Mouse (Mus musculus): ENCODE measurements around the gene Washc3. TPM values are rescaled to one million over a fixed set of nuclear protein-coding genes. Genes with fewer than 3 reads are reported as not detected.

Gene Washc3
- polyA plus RNA-seq, 1 experiment from 2014 or later: 64.1 TPM

DNA sequence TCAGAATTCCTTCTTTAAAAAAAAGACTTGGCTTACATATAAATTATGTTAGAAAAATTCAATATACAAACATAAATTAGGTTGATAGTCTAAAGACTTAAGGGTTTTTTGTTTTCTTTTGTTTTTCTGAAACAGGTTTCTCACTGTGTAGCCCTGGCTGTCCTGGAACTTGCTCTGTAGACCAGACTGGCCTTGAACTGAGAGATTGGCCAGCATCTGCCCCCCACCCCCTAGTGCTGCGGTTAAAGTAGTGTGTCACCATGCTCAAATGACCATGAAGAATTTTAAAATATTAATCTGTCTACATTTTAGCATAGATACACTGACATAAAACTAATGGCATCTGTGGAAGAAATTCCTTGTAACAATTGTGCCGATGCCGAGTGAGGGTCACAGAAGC lies 17.3 kb downstream of the Washc3 start:
- Histone ChIP-seq H3K9me3 (no peaks in the 10 kb centered on the region), H3K4me3 (replicated peaks) (no peak overlapping the region), H3K9ac (no peak overlapping the region), H3K27ac (no peak overlapping the region), H3K4me1 (no peaks in the 10 kb centered on the region), H3K36me3 (0 out of 2 replicates have a peak, but pooled peaks cover 7% of the 10 kb centered on the region), H3K27me3 (replicated peaks) (no peaks in the 10 kb centered on the region), H3K4me2 (no peak overlapping the region)
- no peak for ATAC-seq (ENCODE audit: insufficient read depth, low FRiP score, low read depth)
- 96% methylated on average over 3 of the region's 3 CpGs for WGBS

DNA sequence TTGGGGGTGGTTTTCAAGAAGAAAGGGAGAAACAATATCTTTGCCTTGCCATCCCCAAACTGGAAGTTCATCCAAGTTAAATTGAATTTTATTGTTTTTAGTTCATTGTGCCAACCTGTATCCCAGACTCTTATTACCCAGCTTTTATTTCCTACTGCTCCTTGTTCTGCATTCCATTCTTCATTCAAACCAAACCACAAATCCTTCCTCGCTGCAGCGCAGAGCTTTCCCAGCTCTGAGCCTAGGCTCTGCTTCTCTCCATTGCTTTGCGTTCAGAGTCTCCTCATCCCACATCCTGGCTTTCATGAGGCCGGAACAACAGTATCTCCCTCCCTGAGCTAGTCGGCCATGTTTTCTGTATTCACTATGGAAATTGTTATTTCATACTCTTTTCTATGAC lies 20.8 kb downstream of the Washc3 start:
- WGBS: 87% methylated on average over 5 of the region's 5 CpGs
- ATAC-seq (ENCODE audit: insufficient read depth, low FRiP score, low read depth): no peak
- H3K9ac ChIP-seq: no peak overlapping the region

DNA sequence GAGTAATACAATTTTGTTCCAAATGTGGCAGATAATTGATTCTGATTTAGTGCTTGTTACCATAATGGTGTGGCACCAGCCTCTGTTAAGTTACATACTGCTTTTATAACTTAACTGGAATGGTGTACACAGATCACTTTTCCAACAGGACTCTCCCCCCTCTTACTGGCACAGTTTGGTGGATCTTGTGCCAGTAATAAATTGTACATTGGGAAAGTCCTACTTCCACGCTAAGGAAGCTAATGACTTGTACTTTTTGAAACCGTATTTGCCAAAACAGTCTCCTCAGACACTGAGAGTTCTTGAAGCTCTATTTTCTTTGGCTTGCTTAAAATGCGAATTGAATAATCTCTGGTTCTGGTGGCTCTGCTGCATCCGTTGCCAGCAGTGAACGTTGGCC lies 24.5 kb downstream of the Washc3 start:
- ATAC-seq (ENCODE audit: insufficient read depth, low FRiP score, low read depth): no peak
- Histone ChIP-seq H3K4me3 (replicated peaks) (no peak overlapping the region), H3K9ac (no peak overlapping the region), H3K27me3 (replicated peaks) (no peaks in the 10 kb centered on the region), H3K27ac (no peak overlapping the region), H3K9me3 (no peaks in the 10 kb centered on the region), H3K4me2 (no peak overlapping the region), H3K36me3 (no peaks in the 10 kb centered on the region), H3K4me1 (no peaks in the 10 kb centered on the region)
- 89% methylated on average over 5 of the region's 5 CpGs for WGBS

More for the DNA sequence above, 20.8 kb downstream of the Washc3 start:
- no peak overlapping the region for H3K4me2 ChIP-seq
- H3K9me3 ChIP-seq: no peaks in the 10 kb centered on the region
- no peak overlapping the region for H3K4me3 ChIP-seq (replicated peaks)
- no peak overlapping the region for H3K27ac ChIP-seq
- H3K36me3 ChIP-seq: 0 out of 2 replicates have a peak, but pooled peaks cover 7% of the 10 kb centered on the region
- no peaks in the 10 kb centered on the region for H3K27me3 ChIP-seq (replicated peaks)
- H3K4me1 ChIP-seq: no peaks in the 10 kb centered on the region

DNA sequence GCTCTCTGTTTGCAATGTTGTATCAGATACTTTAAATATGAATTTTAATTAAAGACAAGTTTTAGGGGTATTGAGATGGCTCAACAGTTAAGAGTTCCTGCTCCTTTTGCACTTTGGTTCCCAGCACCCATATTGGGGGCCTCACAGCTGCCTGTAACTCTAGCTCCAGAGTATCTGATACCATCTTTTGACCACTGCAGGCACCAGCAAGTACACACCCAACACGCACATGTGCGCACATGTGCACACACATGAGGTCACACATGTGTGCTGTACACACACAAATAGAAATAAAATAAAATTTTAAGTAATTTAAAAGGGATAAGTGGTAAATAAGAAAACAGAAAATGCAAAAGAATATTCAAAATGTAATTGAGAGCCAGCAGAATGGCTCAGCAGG lies 27.1 kb downstream of the Washc3 start:
- Histone ChIP-seq H3K9me3 (no peaks in the 10 kb centered on the region), H3K27me3 (replicated peaks) (no peaks in the 10 kb centered on the region), H3K9ac (no peak overlapping the region), H3K4me1 (no peaks in the 10 kb centered on the region), H3K4me2 (no peak overlapping the region), H3K4me3 (replicated peaks) (no peak overlapping the region), H3K36me3 (no peaks in the 10 kb centered on the region), H3K27ac (no peak overlapping the region)
- ATAC-seq (ENCODE audit: insufficient read depth, low FRiP score, low read depth): no peak
- WGBS: 96% methylated on average over 2 of the region's 2 CpGs

DNA sequence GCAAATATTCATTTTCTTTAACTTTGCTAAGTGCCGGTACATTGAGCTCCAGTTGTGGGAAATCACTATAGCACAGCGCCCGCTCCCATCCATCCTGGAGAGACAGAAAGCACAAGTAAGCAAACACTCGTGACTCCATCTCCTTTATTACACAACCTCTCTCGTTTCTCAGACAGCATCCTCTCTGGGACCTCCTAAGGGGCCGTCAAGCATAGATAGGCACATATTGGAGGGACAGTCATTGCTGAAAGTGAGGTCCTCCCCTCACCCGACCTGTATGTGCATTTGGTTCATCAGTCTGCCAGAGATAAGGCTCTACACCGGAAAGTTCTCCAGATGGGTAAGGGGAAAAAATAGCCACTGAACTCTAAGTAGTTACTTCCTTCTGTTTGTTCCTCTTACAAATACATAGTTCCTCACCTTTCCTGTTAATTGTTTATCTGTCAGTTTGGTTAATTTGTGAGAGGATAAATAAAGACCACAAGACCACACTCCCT lies 27.7 kb downstream of the Washc3 start:
- Histone ChIP-seq H3K27me3 (replicated peaks) (no peaks in the 10 kb centered on the region), H3K9ac (no peak overlapping the region), H3K4me1 (no peaks in the 10 kb centered on the region), H3K27ac (no peak overlapping the region), H3K36me3 (no peaks in the 10 kb centered on the region), H3K4me2 (no peak overlapping the region), H3K4me3 (replicated peaks) (no peak overlapping the region), H3K9me3 (no peaks in the 10 kb centered on the region)
- no peak for ATAC-seq (ENCODE audit: insufficient read depth, low FRiP score, low read depth)
- 63% methylated on average over 8 of the region's 8 CpGs for WGBS

DNA sequence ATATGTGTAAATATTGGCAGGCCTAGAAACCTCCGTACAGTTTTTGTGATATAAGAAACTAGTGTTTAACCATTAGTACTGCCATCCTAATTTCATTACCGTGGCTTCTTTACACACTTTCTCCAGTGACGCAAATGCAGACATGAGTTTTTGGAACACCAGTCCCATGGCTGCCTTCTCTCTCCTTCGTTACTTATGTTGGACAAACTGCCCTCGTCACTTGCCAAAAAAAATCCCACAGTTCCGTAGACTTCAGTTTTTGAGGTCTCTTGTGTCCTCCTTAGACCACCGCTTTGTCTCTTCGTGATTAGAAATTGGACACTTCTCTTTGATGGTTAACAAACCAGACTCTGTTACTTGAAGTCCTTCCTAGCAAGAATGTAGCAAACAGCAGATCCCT lies 30.8 kb downstream of the Washc3 start:
- Histone ChIP-seq H3K9ac (no peak overlapping the region), H3K36me3 (peaks cover 9% of the 10 kb centered on the region; the same call in 1 of the 2 replicates), H3K4me3 (replicated peaks) (no peak overlapping the region), H3K27me3 (replicated peaks) (no peaks in the 10 kb centered on the region), H3K4me2 (no peak overlapping the region), H3K27ac (no peak overlapping the region), H3K9me3 (no peaks in the 10 kb centered on the region), H3K4me1 (no peaks in the 10 kb centered on the region)
- WGBS: 82% methylated on average over 8 of the region's 8 CpGs
- no peak for ATAC-seq (ENCODE audit: insufficient read depth, low FRiP score, low read depth)

DNA sequence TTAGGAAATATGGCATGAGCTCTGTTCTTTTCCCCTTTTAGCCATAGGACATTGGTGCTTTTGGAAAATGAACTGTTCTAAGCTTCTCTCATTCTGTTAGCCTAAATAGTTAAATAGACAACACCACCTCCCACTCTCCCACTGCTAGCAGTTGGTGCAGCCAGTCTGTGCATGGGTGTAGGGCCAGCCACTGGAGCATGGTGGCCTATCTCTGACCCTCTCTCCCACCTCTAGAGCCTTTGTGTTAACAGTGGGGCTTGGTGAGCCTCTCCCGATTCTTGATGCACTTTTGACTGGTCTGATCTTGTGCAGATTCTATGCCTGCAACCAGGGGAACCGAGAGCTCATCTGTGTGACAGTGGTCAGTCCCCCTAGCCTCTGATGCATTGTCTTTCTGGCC lies 31.9 kb downstream of the Washc3 start:
- ATAC-seq (ENCODE audit: insufficient read depth, low FRiP score, low read depth): no peak
- peaks cover 9% of the 10 kb centered on the region; the same call in 1 of the 2 replicates for H3K36me3 ChIP-seq
- H3K27ac ChIP-seq: no peak overlapping the region
- no peak overlapping the region for H3K9ac ChIP-seq
- no peaks in the 10 kb centered on the region for H3K27me3 ChIP-seq (replicated peaks)
- H3K4me3 ChIP-seq (replicated peaks): no peak overlapping the region
- H3K9me3 ChIP-seq: no peaks in the 10 kb centered on the region
- WGBS: 87% methylated on average over 2 of the region's 2 CpGs
- no peak overlapping the region for H3K4me2 ChIP-seq
- no peaks in the 10 kb centered on the region for H3K4me1 ChIP-seq

DNA sequence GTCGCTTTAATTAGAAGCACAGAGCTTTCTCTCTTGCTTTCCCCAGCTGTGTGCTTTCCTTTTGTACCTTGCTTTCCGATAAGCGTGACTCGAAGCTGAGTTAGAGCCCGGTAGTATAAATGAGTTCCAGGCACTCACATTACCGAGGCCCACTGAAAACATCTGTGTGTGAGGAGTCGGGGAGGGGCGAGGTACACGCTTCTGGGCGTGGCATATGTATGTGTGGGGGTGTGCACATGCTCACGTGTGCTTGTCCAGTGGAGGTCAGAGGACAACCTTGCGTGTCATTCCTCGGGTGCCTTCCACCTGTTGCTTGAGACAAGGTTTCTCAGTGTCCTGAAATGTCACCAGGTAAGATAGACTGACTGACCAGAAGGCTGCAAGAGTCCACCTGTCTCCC lies 43.8 kb downstream of the Washc3 start:
- no peak overlapping the region for H3K4me3 ChIP-seq (replicated peaks)
- H3K36me3 ChIP-seq: no peaks in the 10 kb centered on the region
- H3K9me3 ChIP-seq: no peaks in the 10 kb centered on the region
- no peak overlapping the region for H3K27ac ChIP-seq
- 88% methylated on average over 13 of the region's 13 CpGs for WGBS
- H3K27me3 ChIP-seq (replicated peaks): no peaks in the 10 kb centered on the region
- H3K4me2 ChIP-seq: no peak overlapping the region
- H3K9ac ChIP-seq: no peak overlapping the region
- no peaks in the 10 kb centered on the region for H3K4me1 ChIP-seq
- ATAC-seq (ENCODE audit: insufficient read depth, low FRiP score, low read depth): no peak

DNA sequence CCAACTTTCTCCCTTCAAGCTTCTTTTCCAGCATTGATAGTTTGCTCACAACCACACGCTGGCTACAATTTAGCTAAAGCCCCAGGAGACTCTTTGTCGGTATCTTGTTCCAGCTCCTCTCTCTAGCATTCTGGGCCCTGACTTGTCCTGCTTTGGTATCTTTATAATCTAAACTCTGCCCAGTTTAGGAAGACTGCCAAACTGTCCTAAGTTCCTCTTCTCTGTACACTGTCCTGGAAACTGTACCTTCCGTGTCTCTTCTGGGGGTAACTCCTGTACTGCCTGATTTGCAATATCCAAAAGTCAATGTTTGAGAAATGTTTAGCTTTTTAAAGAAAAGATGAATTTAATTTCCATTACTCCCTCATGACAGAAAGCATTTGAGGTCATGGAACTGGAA lies 49.4 kb downstream of the Washc3 start:
- H3K9ac ChIP-seq: no peak overlapping the region
- 64% methylated on average over 3 of the region's 3 CpGs for WGBS
- no peaks in the 10 kb centered on the region for H3K4me1 ChIP-seq
- no peak overlapping the region for H3K4me2 ChIP-seq
- ATAC-seq (ENCODE audit: insufficient read depth, low FRiP score, low read depth): no peak
- H3K4me3 ChIP-seq (replicated peaks): no peak overlapping the region
- H3K9me3 ChIP-seq: no peaks in the 10 kb centered on the region
- no peaks in the 10 kb centered on the region for H3K36me3 ChIP-seq
- no peaks in the 10 kb centered on the region for H3K27me3 ChIP-seq (replicated peaks)
- no peak overlapping the region for H3K27ac ChIP-seq

DNA sequence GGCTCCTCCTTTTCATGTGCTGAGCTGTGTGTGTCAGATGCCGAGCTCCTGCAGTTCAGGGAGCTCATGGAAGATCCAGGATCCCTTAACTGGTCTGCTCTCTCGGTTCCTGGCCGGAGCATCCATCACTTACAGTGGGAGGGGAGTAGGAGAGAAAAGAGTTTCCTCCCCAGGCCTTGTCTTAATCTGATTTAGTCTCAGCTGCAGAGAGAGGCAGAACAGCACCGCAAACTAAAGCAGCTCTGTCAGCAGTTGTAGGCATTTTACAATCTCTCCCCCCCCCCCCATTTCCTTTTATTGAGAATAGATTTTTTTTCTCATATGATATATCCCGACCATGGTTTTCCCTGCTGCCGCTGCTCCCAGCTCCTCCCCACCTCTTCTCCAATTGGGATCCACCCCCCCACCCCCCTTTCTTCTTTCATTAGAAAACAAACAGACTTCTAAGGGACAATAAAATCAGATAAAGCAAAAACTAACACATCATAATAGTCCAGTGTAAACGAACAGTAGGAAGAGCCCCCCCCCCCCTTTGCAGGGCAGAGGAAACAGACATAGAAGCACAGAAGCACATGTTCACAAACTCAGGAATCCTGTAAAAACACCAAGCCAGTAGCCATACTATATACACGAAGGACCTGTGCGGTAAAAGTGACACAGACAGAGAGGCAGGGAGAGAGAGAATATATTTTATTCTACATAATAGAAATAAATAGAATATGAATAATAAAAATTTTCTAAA lies 51.4 kb downstream of the Washc3 start:
- WGBS: 58% methylated on average over 9 of the region's 9 CpGs
- Histone ChIP-seq H3K4me2 (no peak overlapping the region), H3K9me3 (no peaks in the 10 kb centered on the region), H3K9ac (no peak overlapping the region), H3K27me3 (replicated peaks) (no peaks in the 10 kb centered on the region), H3K4me3 (replicated peaks) (no peak overlapping the region), H3K27ac (no peak overlapping the region), H3K4me1 (no peaks in the 10 kb centered on the region), H3K36me3 (no peaks in the 10 kb centered on the region)
- peak; percentile 10; the same call in 1 of the 2 replicates for ATAC-seq (ENCODE audit: insufficient read depth, low FRiP score, low read depth)

DNA sequence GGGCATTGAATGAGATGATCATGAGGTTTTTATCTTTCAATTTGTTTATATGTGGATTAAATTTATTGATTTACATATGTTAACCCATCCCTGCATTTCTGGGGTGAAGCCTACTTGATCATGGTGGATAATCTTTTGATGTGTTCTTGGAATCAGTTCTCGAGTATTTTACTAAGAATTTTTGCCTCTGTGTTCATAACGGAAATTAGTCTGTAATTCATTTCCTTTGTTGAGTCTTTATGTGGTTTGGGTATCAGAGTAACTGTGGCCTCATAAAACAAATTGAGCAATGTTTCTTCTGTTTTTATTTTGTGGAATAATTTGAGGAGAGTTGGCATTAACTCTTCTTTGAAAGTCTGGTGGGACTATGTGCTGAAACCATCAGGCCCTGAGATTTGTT lies 54.7 kb downstream of the Washc3 start:
- Histone ChIP-seq H3K4me2 (no peak overlapping the region), H3K9ac (no peak overlapping the region), H3K27me3 (replicated peaks) (no peaks in the 10 kb centered on the region), H3K27ac (no peak overlapping the region), H3K4me1 (no peaks in the 10 kb centered on the region), H3K4me3 (replicated peaks) (no peak overlapping the region), H3K9me3 (no peaks in the 10 kb centered on the region), H3K36me3 (no peaks in the 10 kb centered on the region)
- ATAC-seq (ENCODE audit: insufficient read depth, low FRiP score, low read depth): no peak
- WGBS: 82% methylated on average over 2 of the region's 2 CpGs

DNA sequence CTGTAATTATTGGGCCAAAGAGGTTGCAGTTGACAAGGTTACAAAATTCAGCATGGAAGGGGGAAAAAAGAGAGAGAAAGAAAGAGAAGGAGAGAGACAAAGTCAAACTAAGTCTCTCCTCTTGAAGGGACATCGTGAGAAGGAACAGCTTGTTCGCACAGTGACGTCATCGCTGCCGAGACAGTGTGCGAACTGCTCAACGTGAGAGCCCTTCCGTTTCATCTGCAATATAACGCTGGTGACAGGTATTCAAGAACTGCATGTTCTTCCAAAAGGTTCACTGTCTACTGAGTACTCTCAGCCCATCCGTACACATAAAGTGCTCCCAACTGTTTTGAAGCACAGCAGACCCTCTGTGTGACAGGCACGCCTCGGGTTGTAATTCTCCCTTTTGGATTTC lies 59.4 kb downstream of the Washc3 start:
- H3K4me1 ChIP-seq: no peaks in the 10 kb centered on the region
- H3K27me3 ChIP-seq (replicated peaks): no peaks in the 10 kb centered on the region
- H3K9me3 ChIP-seq: no peaks in the 10 kb centered on the region
- no peak overlapping the region for H3K9ac ChIP-seq
- no peak overlapping the region for H3K4me2 ChIP-seq
- no peaks in the 10 kb centered on the region for H3K36me3 ChIP-seq
- no peak overlapping the region for H3K4me3 ChIP-seq (replicated peaks)
- no peak; the same call in 1 of the 2 replicates for ATAC-seq (ENCODE audit: insufficient read depth, low FRiP score, low read depth)
- no peak overlapping the region for H3K27ac ChIP-seq
- WGBS: 58% methylated on average over 12 of the region's 12 CpGs
